Mouse (Mus musculus): ENCODE results near the gene Sorcs2. TPM values are rescaled to one million over a fixed set of nuclear protein-coding genes. Genes with fewer than 3 reads are reported as not detected.

The Sorcs2 gene
- total RNA-seq, 2 experiments from 2014 or later = 0.94 to 2.3 TPM

DNA sequence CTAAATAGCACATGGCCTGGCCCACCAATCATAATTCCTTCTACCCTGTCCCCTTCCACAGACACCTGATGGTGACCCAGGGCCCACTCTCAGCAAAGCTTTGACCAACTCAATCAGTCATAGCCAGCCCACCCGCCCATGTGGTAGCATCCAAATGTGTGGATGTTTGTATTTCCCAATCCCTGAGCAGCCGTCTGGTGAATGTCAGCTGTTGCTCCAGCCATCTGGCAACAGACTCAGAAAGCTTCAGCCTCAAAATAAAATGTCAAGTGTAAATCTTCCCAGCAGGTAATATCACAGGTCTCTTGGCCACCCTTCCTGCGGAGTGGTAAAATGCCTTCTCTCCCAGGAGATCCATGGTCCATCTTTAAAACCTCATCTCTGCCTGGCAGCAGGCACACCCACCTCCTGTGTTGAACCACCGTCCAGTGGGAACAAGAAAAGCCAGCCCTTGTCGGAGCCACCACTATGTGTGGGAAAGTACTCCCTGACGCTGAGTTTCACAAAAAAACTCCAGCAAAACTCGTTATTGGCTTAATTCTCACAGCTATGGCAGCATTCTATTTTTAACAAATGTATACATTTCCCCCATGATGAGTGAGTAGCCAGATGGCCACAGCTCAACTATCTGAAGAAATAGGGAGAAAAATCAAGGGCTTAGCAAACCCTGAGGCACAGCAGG, 93.5 kb downstream of the Sorcs2 start:
- intact Hi-C loops (cut with DNase I) = no loop called here
- Histone ChIP-seq H3K4me3 (no peak overlapping the region), H3K27ac (no peak overlapping the region)
- no peak for TF ChIP-seq CTCF (IDR thresholded peaks at IDR 0.05)
- DNase-seq = no peak

GRCm38 (mm10) chr5:36301166-36301565, 96.8 kb downstream of the Sorcs2 start:
- no peak overlapping the region for H3K27ac ChIP-seq
- DNase-seq = no peak
- H3K4me3 ChIP-seq = no peak overlapping the region
- TF ChIP-seq CTCF (IDR thresholded peaks at IDR 0.05) = no peak
- intact Hi-C loops (cut with DNase I) = no loop called here

- no peak for TF ChIP-seq CTCF (IDR thresholded peaks at IDR 0.05)
- DNase-seq = no peak
- Histone ChIP-seq H3K4me3 (no peak overlapping the region), H3K27ac (no peak overlapping the region)
- intact Hi-C loops (cut with DNase I) = no loop called here
These were observed 99.9 kb downstream of the Sorcs2 start for GRCm38 (mm10) chr5:36298049-36298448.

GRCm38 (mm10) chr5:36297246-36297645, 100.7 kb downstream of the Sorcs2 start:
- intact Hi-C loops (cut with DNase I) = no loop called here
- no peak for TF ChIP-seq CTCF (IDR thresholded peaks at IDR 0.05)
- no peak overlapping the region for H3K4me3 ChIP-seq
- no peak for DNase-seq
- H3K27ac ChIP-seq = no peak overlapping the region

GRCm38 (mm10) chr5:36293109-36293900, 104.6 kb downstream of the Sorcs2 start:
- no peak for DNase-seq
- intact Hi-C loops (cut with DNase I) = no loop called here
- Histone ChIP-seq H3K27ac (no peak overlapping the region), H3K4me3 (no peak overlapping the region)
- TF ChIP-seq CTCF (IDR thresholded peaks at IDR 0.05) = no peak

DNA sequence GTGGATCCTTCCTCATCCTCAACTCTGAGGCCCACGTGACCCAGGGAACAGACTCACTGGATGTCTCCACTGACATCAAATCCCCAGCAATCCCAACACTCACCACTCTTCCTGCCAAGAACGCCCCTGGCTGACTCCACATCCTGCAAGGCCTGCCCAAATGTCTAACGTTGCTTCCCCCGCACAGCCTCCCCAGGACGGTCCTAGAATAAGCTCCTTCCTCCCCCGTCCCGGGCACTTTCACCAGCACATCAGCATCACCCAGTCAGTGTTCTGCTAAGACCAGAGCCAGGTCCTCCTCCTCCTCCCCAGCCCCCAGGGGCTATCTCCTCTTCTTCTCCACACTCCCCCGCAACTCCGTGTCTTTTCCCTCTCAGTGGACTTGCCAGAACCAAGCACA, 105.6 kb downstream of the Sorcs2 start:
- DNase-seq = no peak

DNA sequence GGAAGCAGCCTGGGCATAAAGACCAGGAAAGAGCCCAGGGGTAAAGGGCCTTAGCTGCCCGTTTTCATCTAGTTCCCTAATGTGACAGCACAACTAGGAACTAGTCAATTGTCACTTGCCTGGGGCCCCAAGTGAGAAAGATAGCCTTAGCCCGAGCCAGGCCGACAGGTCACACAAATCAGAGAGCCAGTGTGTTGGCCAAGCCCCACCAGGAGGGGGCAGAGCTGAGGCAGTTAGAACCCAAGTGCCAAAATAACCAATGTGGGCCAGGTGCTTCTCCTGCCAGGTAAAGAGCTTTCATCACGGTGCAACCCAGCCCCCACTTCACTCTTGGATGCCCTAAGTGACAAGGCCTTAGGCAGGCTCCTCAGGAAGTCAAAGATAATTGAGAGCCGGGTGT, 106.7 kb downstream of the Sorcs2 start:
- no peak overlapping the region for H3K27ac ChIP-seq
- peak; percentile 62 for TF ChIP-seq CTCF (IDR thresholded peaks at IDR 0.05)
- intact Hi-C loops (cut with DNase I) = no loop called here
- H3K4me3 ChIP-seq = no peak overlapping the region
- DNase-seq = no peak

More for the DNA sequence above, 105.6 kb downstream of the Sorcs2 start:
- Histone ChIP-seq H3K4me3 (no peak overlapping the region), H3K27ac (no peak overlapping the region)
- no peak for TF ChIP-seq CTCF (IDR thresholded peaks at IDR 0.05)
- intact Hi-C loops (cut with DNase I) = no loop called here

DNA sequence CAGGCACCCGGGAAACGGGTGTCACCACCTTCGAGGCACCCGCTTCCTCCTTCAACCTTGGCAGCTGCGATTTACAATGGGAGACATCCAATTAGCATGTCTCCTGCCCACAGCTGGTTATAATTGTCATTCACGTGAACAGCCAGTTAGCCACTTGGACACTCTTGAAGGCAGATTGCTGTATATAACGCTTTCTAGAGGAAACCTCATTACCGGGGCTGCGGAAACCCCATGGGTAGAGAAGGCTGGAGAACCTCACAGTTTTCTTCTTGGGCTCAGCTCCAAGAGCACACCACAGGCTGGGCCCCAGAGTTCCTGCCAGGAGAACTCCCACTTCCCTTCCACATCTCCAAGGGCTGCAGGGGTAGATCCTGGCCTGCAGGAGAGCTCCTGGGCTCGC, 112.5 kb downstream of the Sorcs2 start:
- intact Hi-C loops (cut with DNase I) = no loop called here
- no peak overlapping the region for H3K27ac ChIP-seq
- DNase-seq = no peak
- TF ChIP-seq CTCF (IDR thresholded peaks at IDR 0.05) = no peak
- no peak overlapping the region for H3K4me3 ChIP-seq

- no peak for DNase-seq
- intact Hi-C loops (cut with DNase I) = no loop called here
- no peak for TF ChIP-seq CTCF (IDR thresholded peaks at IDR 0.05)
- Histone ChIP-seq H3K27ac (no peak overlapping the region), H3K4me3 (no peak overlapping the region)
These were observed 118.0 kb downstream of the Sorcs2 start for GRCm38 (mm10) chr5:36279896-36280295.

GRCm38 (mm10) chr5:36274684-36275394, 123.1 kb downstream of the Sorcs2 start:
- intact Hi-C loops (cut with DNase I) = no loop called here
- Histone ChIP-seq H3K27ac (peak overlapping the region; percentile 28; the same call in 1 of the 2 replicates), H3K4me3 (no peak overlapping the region)
- DNase-seq = peak; percentile 46
- no peak for TF ChIP-seq CTCF (IDR thresholded peaks at IDR 0.05)

GRCm38 (mm10) chr5:36267194-36267769, 130.7 kb downstream of the Sorcs2 start:
- H3K27ac ChIP-seq = no peak overlapping the region
- intact Hi-C loops (cut with DNase I) = no loop called here
- DNase-seq = no peak
- H3K4me3 ChIP-seq = no peak overlapping the region
- TF ChIP-seq CTCF (IDR thresholded peaks at IDR 0.05) = no peak

- H3K27ac ChIP-seq = no peak overlapping the region
- H3K4me3 ChIP-seq = no peak overlapping the region
- DNase-seq = no peak
- intact Hi-C loops (cut with DNase I) = no loop called here
- no peak for TF ChIP-seq CTCF (IDR thresholded peaks at IDR 0.05)
These were observed 137.1 kb downstream of the Sorcs2 start for GRCm38 (mm10) chr5:36260862-36261261.

GRCm38 (mm10) chr5:36259691-36260124, 138.2 kb downstream of the Sorcs2 start:
- H3K27ac ChIP-seq = no peak overlapping the region
- no peak overlapping the region for H3K4me3 ChIP-seq
- TF ChIP-seq CTCF (IDR thresholded peaks at IDR 0.05) = no peak
- DNase-seq = no peak
- intact Hi-C loops (cut with DNase I) = no loop called here
